Mouse (Mus musculus) limb, embryonic 11.5 days (tissue): ENCODE measurements around the gene Med8. TPM values are rescaled to one million over a fixed set of nuclear protein-coding genes. Genes with fewer than 3 reads are reported as not detected.
A peak's percentile ranks its signal among the peaks of the same experiment; 100 is the strongest.

Experiments
- ATAC-seq: fragments of 200-750 bp; cut with Nextera tagmentation; 2 replicates; pipeline ENCODE4 v1.8.0; 2017; ENCODE audit warnings: low read depth; ENCODE audit not compliant: insufficient number of reproducible peaks, low FRiP score, low TSS enrichment
- DNase-seq: peaks from one replicate; pipeline ENCODE4 v3.0.0-alpha.2; 2015; ENCODE audit warnings: low spot score
- H3K27ac ChIP-seq: fragments of 300-500 bp; sonication (generic); replicated peaks from 2 replicates; pipeline ENCODE4 v1.5.1; 2014; ENCODE audit warnings: low read depth, mild to moderate bottlenecking, low read length
- H3K27me3 ChIP-seq: fragments of 300-500 bp; sonication (generic); 2 replicates; pipeline ENCODE4 v1.6.1; 2014; ENCODE audit warnings: mild to moderate bottlenecking, low read length, mixed read lengths; ENCODE audit not compliant: control insufficient read depth, insufficient read depth
- H3K36me3 ChIP-seq: fragments of 300-500 bp; sonication (generic); 2 replicates; pipeline ENCODE4 v1.6.1; 2014; ENCODE audit warnings: mild to moderate bottlenecking, low read length, moderate library complexity, mixed read lengths; ENCODE audit not compliant: control insufficient read depth, insufficient read depth
- H3K4me1 ChIP-seq: fragments of 300-500 bp; sonication (generic); 2 replicates; pipeline ENCODE4 v1.6.1; 2014; ENCODE audit warnings: low read length, mixed read lengths; ENCODE audit not compliant: control insufficient read depth, insufficient read depth
- H3K4me2 ChIP-seq: fragments of 300-500 bp; sonication (generic); 2 replicates; pipeline ENCODE4 v1.6.1; 2014; ENCODE audit warnings: low read depth, mild to moderate bottlenecking, moderate library complexity; ENCODE audit not compliant: severe bottlenecking
- H3K4me3 ChIP-seq: fragments of 300-500 bp; sonication (generic); 2 replicates; pipeline ENCODE4 v1.5.1; 2014; ENCODE audit warnings: low read depth, low read length
- H3K9ac ChIP-seq: fragments of 300-500 bp; sonication (generic); 2 replicates; pipeline ENCODE4 v1.6.1; 2014; ENCODE audit warnings: mild to moderate bottlenecking, low read length
- H3K9me3 ChIP-seq: fragments of 300-500 bp; sonication (generic); 2 replicates; pipeline ENCODE4 v1.6.1; 2016; ENCODE audit warnings: low read length; ENCODE audit not compliant: control insufficient read depth
- WGBS: fragments of 180-500 bp; shearing (Covaris S2); extraction: QIAGEN DNeasy Blood & Tissue Kit; methylation state at CpG from one replicate; pipeline ENCODE4 v1.1.7; 2014; 5-methylcytosine and 5-hydroxymethylcytosine counted together
- polyA plus RNA-seq: library from polyadenylated mRNA; unstranded; fragments of >200 nt; fragmentation: Nextera tagmentation; extraction: Ambion mirVana; gene quantifications from 2 replicates; pipeline ENCODE4 v1.2.1, GENCODE M21; 2014

Gene Med8
- polyA plus RNA-seq, 1 experiment from 2014 or later = 130 TPM

GRCm38 (mm10) chr4:118436820-118437603 is 27.9 kb downstream of the Med8 start, which contains the start of gene Cdc20:
TSS of gene Cdc20 (minus strand) at chr4:118437352.
- Histone ChIP-seq H3K9me3 (no peaks in the 10 kb centered on the region), H3K4me3 (peak within 1 kb of the TSS; percentile 74), H3K4me1 (peaks cover 20% of the 10 kb centered on the region), H3K4me2 (peak within 1 kb of the TSS; percentile 80), H3K9ac (peak within 1 kb of the TSS; percentile 86), H3K27me3 (no peaks in the 10 kb centered on the region), H3K36me3 (peaks cover 13% of the 10 kb centered on the region), H3K27ac (peak within 1 kb of the TSS; percentile 84)
- ATAC-seq (peak; percentile 91), DNase-seq (peak; percentile 92)
- WGBS = under 1% methylated on average over 67 of the region's 67 CpGs

- DNase-seq = peak; percentile 52
- no peak for ATAC-seq
- Histone ChIP-seq H3K4me2 (peak overlapping the region; percentile 80), H3K27ac (peak overlapping the region; percentile 84), H3K4me3 (peak overlapping the region; percentile 74), H3K9me3 (no peaks in the 10 kb centered on the region), H3K27me3 (no peaks in the 10 kb centered on the region), H3K9ac (peak overlapping the region; percentile 69), H3K4me1 (peaks cover 20% of the 10 kb centered on the region), H3K36me3 (peaks cover 8% of the 10 kb centered on the region)
- 8% methylated on average over 12 of the region's 12 CpGs for WGBS
Measured at GRCm38 (mm10) chr4:118437829-118438253, 28.7 kb downstream of the Med8 start.

GRCm38 (mm10) chr4:118445088-118445487 is 36.0 kb downstream of the Med8 start:
- H3K9ac ChIP-seq = no peak overlapping the region
- no peak for ATAC-seq
- no peak overlapping the region for H3K4me3 ChIP-seq
- no peak overlapping the region for H3K27ac ChIP-seq
- no peak for DNase-seq
- H3K36me3 ChIP-seq = no peaks in the 10 kb centered on the region
- no peaks in the 10 kb centered on the region for H3K27me3 ChIP-seq
- no peaks in the 10 kb centered on the region for H3K9me3 ChIP-seq
- WGBS = 87% methylated on average over 10 of the region's 10 CpGs
- H3K4me2 ChIP-seq = no peak overlapping the region
- peaks cover 11% of the 10 kb centered on the region for H3K4me1 ChIP-seq

GRCm38 (mm10) chr4:118445781-118446414 is 36.8 kb downstream of the Med8 start:
- peaks cover 11% of the 10 kb centered on the region for H3K4me1 ChIP-seq
- peak; percentile 77 for DNase-seq
- no peak overlapping the region for H3K27ac ChIP-seq
- peak overlapping the region; percentile 81 for H3K4me2 ChIP-seq
- peak overlapping the region; percentile 57 for H3K9ac ChIP-seq
- no peaks in the 10 kb centered on the region for H3K36me3 ChIP-seq
- peak; percentile 67; the same call in 1 of the 2 replicates for ATAC-seq
- no peaks in the 10 kb centered on the region for H3K9me3 ChIP-seq
- H3K27me3 ChIP-seq = no peaks in the 10 kb centered on the region
- H3K4me3 ChIP-seq = peak overlapping the region; percentile 32
- 21% methylated on average over 18 of the region's 18 CpGs for WGBS

GRCm38 (mm10) chr4:118446415-118447153 is 37.4 kb downstream of the Med8 start:
- 34% methylated on average over 24 of the region's 24 CpGs for WGBS
- ATAC-seq (0 out of 2 replicates have a peak, but pooled peaks have one; percentile 5), DNase-seq (peak; percentile 34)

GRCm38 (mm10) chr4:118457345-118457975 is 48.3 kb downstream of the Med8 start, which contains the start of gene Mpl:
TSS of gene Mpl (minus strand) at chr4:118457513.
- H3K4me3 ChIP-seq = no peak within 1 kb of the TSS
- no peak within 1 kb of the TSS for H3K4me2 ChIP-seq
- H3K36me3 ChIP-seq = no peaks in the 10 kb centered on the region
- DNase-seq (no peak), ATAC-seq (no peak)
- no peak within 1 kb of the TSS for H3K27ac ChIP-seq
- H3K9me3 ChIP-seq = no peaks in the 10 kb centered on the region
- WGBS = 74% methylated on average over 9 of the region's 9 CpGs
- H3K9ac ChIP-seq = no peak within 1 kb of the TSS
- H3K4me1 ChIP-seq = no peaks in the 10 kb centered on the region
- H3K27me3 ChIP-seq = no peaks in the 10 kb centered on the region

More at GRCm38 (mm10) chr4:118446415-118447153, 37.4 kb downstream of the Med8 start:
- Histone ChIP-seq H3K4me2 (peak overlapping the region; percentile 81), H3K4me3 (peak overlapping the region; percentile 32), H3K9ac (peak overlapping the region; percentile 57), H3K27me3 (no peaks in the 10 kb centered on the region), H3K9me3 (no peaks in the 10 kb centered on the region), H3K27ac (no peak overlapping the region), H3K36me3 (no peaks in the 10 kb centered on the region), H3K4me1 (peaks cover 11% of the 10 kb centered on the region)

- Histone ChIP-seq H3K27me3 (no peaks in the 10 kb centered on the region), H3K4me3 (no peak overlapping the region), H3K4me1 (0 out of 2 replicates have a peak, but pooled peaks cover 2% of the 10 kb centered on the region), H3K27ac (no peak overlapping the region), H3K9me3 (no peaks in the 10 kb centered on the region), H3K9ac (no peak overlapping the region), H3K4me2 (no peak overlapping the region), H3K36me3 (no peaks in the 10 kb centered on the region)
- 87% methylated on average over 3 of the region's 3 CpGs for WGBS
- no peak for ATAC-seq
- DNase-seq = no peak
Measured at GRCm38 (mm10) chr4:118464956-118465355, 55.8 kb downstream of the Med8 start.
